Mouse (Mus musculus): ENCODE measurements around the gene Vmn1r224.

Vmn1r224 gene

GRCm38 (mm10) chr17:20413846-20414245 is at the start of gene Vmn1r224:
Gene Vmn1r224 (plus strand): TSS chr17:20414146.
- DNase-seq (ENCODE audit: low spot score in 2 of 2) = no peak

GRCm38 (mm10) chr17:20399105-20399504 is 14.8 kb upstream of the Vmn1r224 start:
- DNase-seq (ENCODE audit: low spot score in 2 of 2) = no peak

DNA sequence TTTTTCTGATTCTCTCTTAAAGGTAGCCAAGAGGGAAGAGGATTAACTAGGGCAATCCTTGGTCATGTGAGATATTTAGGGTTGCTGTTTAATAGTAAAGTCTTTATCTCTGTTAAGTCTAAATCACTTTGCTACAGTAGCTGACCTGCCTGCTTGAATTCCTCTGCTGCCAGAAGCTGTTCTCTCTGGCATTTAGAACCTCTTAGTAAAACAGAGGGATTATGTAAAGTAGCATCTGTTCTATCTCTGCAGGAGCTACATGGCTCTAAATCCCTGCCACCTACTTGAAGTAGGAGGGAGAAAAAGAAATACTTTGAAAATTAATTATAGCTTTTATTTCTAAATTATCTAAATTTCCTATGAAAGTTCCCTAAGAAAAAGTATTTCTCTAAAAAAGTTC is 25.3 kb downstream of the Vmn1r224 start:
- no peak for DNase-seq (ENCODE audit: low spot score in 2 of 2)

- no peak for DNase-seq (ENCODE audit: low spot score in 2 of 2)
Measured at GRCm38 (mm10) chr17:20473311-20473710, 59.4 kb downstream of the Vmn1r224 start.

Measured in heart, adult 9 months (tissue).